Mouse (Mus musculus) cerebellum, adult 11-12 months (tissue): ENCODE results near the gene Rnf24.

Experiments used
- DNase-seq: peaks from one replicate; pipeline ENCODE4 v3.0.0; 2022

The Rnf24 gene

DNA sequence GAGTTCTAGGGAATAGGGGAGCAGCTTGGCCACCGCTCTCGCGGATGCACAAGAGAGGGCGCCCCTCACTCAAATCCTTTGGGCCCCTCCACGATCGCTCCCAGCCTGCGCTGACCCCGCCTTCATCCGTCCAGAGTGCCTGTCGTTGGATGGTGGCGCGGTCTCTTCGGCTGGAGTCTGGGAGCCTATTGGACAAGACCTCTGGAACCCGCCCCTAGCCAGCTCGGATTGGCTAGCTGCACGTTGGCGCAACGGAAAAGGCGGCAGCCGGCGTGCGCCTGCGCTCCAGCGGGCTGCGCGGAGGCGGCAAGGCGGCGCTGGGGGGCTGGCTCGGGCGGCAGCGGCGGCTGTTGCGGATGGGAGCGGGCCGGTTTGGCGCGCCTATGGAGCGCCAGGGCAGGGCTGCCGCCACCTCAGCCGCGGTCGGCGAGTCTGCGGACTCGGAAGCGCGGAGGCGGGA lies 90.4 kb downstream of the Rnf24 start, which contains the start of gene Pank2:
Gene Pank2, plus strand, starts transcription at position 283 of the 460 bp plus-strand sequence.
- peak; percentile 98 for DNase-seq

DNA sequence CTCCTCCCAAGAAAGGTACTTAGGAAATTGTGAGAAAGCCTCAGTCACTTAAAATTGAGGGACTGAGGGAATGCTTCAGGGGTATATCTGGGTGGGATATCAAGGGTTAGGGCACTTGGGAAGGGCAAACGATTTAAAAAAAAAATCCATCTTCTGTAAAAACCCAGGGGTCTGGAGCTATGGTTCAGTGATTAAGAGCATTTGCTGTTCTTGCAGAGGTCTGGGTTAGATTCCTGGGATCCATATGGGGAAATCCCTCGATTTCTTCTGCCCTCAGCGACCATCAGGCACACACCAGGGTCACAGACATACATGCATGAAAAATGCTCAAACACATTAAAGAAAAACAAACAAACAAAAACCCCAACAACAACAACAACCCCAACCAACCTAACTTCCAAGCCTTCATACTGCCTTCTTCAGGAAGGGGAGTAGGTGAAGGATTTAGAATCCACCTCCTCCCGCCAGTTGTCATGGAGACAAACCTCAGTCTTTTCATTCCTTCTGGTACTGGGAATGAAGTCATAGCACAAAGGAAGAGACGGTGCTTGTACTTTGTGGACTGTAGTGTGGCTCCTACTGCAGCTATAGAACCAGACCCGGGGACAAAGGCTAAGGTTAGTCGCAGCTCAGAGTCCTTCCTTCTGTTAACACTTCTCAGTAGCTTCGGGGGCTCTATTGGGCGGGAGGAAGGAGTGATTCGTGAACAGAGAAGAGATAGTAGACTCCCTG lies 91.0 kb downstream of the Rnf24 start:
- DNase-seq = no peak

DNA sequence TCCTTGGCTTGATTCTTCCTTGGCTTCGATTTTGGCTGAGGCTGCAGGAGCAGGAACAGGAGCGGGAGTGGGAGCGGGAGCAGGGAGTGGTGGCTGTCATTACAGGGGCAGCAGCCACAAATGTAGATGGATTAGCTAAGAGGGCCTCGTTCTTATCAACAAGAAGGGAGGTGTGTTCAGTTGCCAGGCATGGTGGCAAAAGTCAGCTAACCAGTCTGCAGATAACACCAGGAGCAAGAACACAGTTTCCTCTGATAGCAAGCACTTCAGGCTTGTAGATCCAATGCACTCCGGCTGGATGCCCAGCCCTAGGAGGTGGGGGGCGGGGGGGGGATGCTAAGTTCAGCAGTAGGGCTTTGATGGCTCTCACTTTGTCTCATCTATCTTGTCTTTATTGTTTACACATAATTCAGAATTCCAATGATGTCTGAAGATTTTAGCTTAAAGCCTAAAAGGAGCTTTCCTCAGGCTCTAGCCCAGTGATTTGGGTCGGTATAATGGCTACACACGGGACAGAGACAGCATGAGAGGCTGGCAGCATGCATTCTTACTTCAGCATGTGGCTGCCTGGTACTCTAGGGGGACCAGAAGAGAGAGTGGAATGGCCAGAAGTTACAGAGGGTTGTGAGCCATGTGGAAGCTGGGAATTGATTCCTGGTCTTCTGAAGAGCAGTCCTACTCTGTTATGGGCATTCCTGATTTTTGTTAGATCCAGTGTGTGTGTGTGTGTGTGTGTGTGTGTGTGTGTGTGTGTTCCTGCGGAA lies 92.0 kb downstream of the Rnf24 start:
- peak; percentile 10 for DNase-seq

DNA sequence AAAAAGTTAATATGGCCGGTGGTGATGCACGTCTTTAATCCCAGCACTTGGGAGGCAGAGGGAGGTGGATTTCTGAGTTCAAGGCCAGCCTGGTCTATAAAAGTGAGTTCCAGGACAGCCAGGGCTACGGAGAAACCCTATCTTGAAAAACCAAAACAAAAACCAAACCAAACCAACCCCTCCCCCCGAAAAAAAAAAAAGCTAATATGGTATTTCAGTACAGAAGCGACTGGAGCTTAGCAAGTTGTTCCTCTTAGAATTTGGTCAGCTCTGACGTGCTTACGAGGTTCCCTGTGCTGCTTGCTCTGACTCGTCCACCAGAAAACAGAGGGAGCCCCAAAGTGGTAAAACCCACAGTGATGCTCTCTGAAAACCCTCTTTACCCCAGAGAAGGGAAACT lies 94.0 kb downstream of the Rnf24 start:
- no peak for DNase-seq

DNA sequence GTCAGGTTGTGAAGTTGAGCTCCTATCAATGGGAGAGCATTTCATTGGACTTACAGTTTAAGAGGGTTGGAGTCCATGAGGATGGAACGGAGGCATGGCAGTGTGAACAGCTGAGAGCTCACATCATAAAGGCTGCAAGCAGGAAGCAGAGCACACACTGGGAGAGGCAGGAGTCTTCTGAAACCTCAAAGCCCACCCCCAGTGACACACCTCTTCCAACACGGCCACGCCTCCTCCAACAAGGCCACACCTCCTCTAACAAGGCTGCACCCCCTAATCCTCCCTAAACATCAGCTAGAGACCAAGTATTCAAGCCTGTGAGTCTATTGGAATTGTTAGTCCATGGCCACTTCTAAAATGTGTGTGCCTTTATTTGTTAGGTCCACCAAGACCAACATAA lies 97.0 kb downstream of the Rnf24 start:
- DNase-seq = no peak

DNA sequence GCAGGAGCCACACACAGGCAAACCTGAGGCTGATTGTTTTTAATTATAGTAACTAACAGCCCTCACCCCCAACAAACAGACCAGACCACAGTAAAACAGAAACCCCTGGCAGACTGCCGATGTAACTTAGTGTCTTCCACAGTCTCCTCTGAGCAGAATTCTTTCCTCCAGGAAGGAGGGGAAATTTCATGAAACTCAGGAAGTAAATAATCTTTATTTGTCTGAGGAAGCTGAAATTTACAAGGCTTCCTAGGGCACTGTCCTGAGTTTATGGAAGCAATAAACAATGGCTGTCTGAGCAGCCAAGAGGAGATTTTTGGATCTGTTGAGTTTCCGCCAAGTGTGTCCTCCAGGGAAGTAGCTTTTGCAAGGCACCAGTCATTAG lies 98.4 kb downstream of the Rnf24 start:
- DNase-seq = no peak

DNA sequence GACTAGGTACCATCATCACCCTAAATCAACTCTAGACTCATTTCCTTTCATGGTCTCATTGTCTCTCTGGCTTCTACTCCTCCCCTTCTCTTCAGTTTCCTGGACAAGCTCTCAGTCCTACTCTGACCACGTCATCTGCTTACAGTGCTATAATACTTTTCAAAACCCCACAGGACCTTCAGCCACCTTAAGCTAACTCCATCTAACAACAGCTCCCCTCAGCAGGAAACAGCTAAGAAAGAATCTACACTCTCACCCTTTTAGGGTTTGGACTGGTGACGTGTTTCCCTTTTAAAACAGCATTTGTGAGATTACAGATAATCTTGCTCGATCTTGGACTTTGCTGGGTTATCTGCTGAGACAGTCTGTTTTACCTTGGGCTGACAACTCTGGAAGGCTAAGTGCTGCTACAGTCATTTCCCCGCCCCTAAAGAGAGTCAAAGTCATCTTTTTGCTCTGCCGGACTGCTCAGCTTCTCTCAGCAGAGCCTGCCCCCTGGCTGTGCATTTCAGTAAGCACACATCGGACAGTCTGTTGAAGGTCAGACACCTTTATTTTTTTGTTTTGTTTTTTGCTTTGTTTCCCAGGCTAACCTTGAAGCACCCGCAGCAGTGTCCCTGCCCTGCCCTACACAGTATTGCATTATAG lies 98.9 kb downstream of the Rnf24 start:
- peak; percentile 14 for DNase-seq
